Mouse (Mus musculus): ENCODE data around the gene Rrp1. TPM values are rescaled to one million over a fixed set of nuclear protein-coding genes. Genes with fewer than 3 reads are reported as not detected.
"Not testable (repeated sequence)": the region's sequence is repeated elsewhere in the genome, so short reads cannot be mapped to it uniquely, and the experiment has no call there.

Gene Rrp1
- polyA plus RNA-seq, 1 experiment from 2014 or later = 171 TPM

- TF ChIP-seq EP300 (IDR thresholded peaks at IDR 0.05) = no peak
- no peak for TF ChIP-seq CTCF (IDR thresholded peaks at IDR 0.05)
- H3K9me3 ChIP-seq (ENCODE audit: low read length) = no peaks in the 10 kb centered on the region
- H3K4me2 ChIP-seq (replicated peaks; ENCODE audit: low read depth, low read length) = no peak overlapping the region
- no peaks in the 10 kb centered on the region for H3K4me1 ChIP-seq (ENCODE audit: insufficient read depth, low read depth, low read length)
- no peaks in the 10 kb centered on the region for H3K36me3 ChIP-seq (ENCODE audit: insufficient read depth, low read length)
- H3K4me3 ChIP-seq (ENCODE audit: low read depth, low read length) = no peak overlapping the region
- H3K9ac ChIP-seq (replicated peaks; ENCODE audit: low read depth) = no peak overlapping the region
- H3K27me3 ChIP-seq (replicated peaks; ENCODE audit: insufficient read depth, low read length) = no peaks in the 10 kb centered on the region
- ATAC-seq = no peak
- DNase-seq (ENCODE audit: low spot score) = no peak
- H3K27ac ChIP-seq (ENCODE audit: low read length) = no peak overlapping the region
- WGBS = 58% methylated on average over 5 of the region's 5 CpGs
Measured at GRCm38 (mm10) chr10:78417888-78418287, 5.0 kb upstream of the Rrp1 start.

GRCm38 (mm10) chr10:78414936-78415335, 2.1 kb upstream of the Rrp1 start:
- 82% methylated on average over 3 of the region's 4 CpGs for WGBS
- ATAC-seq = not testable (repeated sequence)

GRCm38 (mm10) chr10:78413152-78413520, 293 bp upstream of the Rrp1 start:
- no peak overlapping the region for H3K9ac ChIP-seq (replicated peaks; ENCODE audit: low read depth)
- no peak overlapping the region for H3K27ac ChIP-seq (ENCODE audit: low read length)
- peak overlapping the region; percentile 78 for H3K4me2 ChIP-seq (replicated peaks; ENCODE audit: low read depth, low read length)
- no peak for DNase-seq (ENCODE audit: low spot score)
- peaks cover 8% of the 10 kb centered on the region; the same call in 1 of the 2 replicates for H3K36me3 ChIP-seq (ENCODE audit: insufficient read depth, low read length)
- WGBS = 44% methylated on average over 7 of the region's 7 CpGs
- no peak for TF ChIP-seq EP300 (IDR thresholded peaks at IDR 0.05)
- no peak for TF ChIP-seq CTCF (IDR thresholded peaks at IDR 0.05)
- no peaks in the 10 kb centered on the region for H3K9me3 ChIP-seq (ENCODE audit: low read length)
- H3K4me1 ChIP-seq (ENCODE audit: insufficient read depth, low read depth, low read length) = no peaks in the 10 kb centered on the region
- peak overlapping the region; percentile 88 for H3K4me3 ChIP-seq (ENCODE audit: low read depth, low read length)
- no peak; the same call in 1 of the 2 replicates for ATAC-seq
- H3K27me3 ChIP-seq (replicated peaks; ENCODE audit: insufficient read depth, low read length) = no peaks in the 10 kb centered on the region

More at GRCm38 (mm10) chr10:78414936-78415335, 2.1 kb upstream of the Rrp1 start:
- H3K36me3 ChIP-seq (ENCODE audit: insufficient read depth, low read length); H3K27me3 ChIP-seq (replicated peaks; ENCODE audit: insufficient read depth, low read length); H3K9me3 ChIP-seq (ENCODE audit: low read length); DNase-seq (ENCODE audit: low spot score); H3K27ac ChIP-seq (ENCODE audit: low read length); H3K4me1 ChIP-seq (ENCODE audit: insufficient read depth, low read depth, low read length); H3K4me2 ChIP-seq (replicated peaks; ENCODE audit: low read depth, low read length); H3K9ac ChIP-seq (replicated peaks; ENCODE audit: low read depth); H3K4me3 ChIP-seq (ENCODE audit: low read depth, low read length): not testable (repeated sequence)

- 13% methylated on average over 8 of the region's 8 CpGs for WGBS
- H3K4me1 ChIP-seq (ENCODE audit: insufficient read depth, low read depth, low read length) = no peaks in the 10 kb centered on the region
- no peak for ATAC-seq
- H3K4me3 ChIP-seq (ENCODE audit: low read depth, low read length) = peak overlapping the region; percentile 88
- no peaks in the 10 kb centered on the region for H3K27me3 ChIP-seq (replicated peaks; ENCODE audit: insufficient read depth, low read length)
- peak; percentile 25 for DNase-seq (ENCODE audit: low spot score)
- peak overlapping the region; percentile 91; the same call in 1 of the 2 replicates for H3K27ac ChIP-seq (ENCODE audit: low read length)
- peaks cover 12% of the 10 kb centered on the region; the same call in 1 of the 2 replicates for H3K36me3 ChIP-seq (ENCODE audit: insufficient read depth, low read length)
- H3K4me2 ChIP-seq (replicated peaks; ENCODE audit: low read depth, low read length) = peak overlapping the region; percentile 78
- TF ChIP-seq CTCF (IDR thresholded peaks at IDR 0.05) (no peak), EP300 (IDR thresholded peaks at IDR 0.05) (no peak)
- no peaks in the 10 kb centered on the region for H3K9me3 ChIP-seq (ENCODE audit: low read length)
- H3K9ac ChIP-seq (replicated peaks; ENCODE audit: low read depth) = peak overlapping the region; percentile 82
Measured at GRCm38 (mm10) chr10:78411851-78412250, 992 bp downstream of the Rrp1 start.

- H3K27ac ChIP-seq (ENCODE audit: low read length) = no peak overlapping the region
- ATAC-seq (no peak), DNase-seq (ENCODE audit: low spot score) (no peak)
- H3K9me3 ChIP-seq (ENCODE audit: low read length) = no peaks in the 10 kb centered on the region
- no peak overlapping the region for H3K9ac ChIP-seq (replicated peaks; ENCODE audit: low read depth)
- no peak overlapping the region for H3K4me3 ChIP-seq (ENCODE audit: low read depth, low read length)
- H3K27me3 ChIP-seq (replicated peaks; ENCODE audit: insufficient read depth, low read length) = no peaks in the 10 kb centered on the region
- no peaks in the 10 kb centered on the region for H3K4me1 ChIP-seq (ENCODE audit: insufficient read depth, low read depth, low read length)
- peaks cover 33% of the 10 kb centered on the region for H3K36me3 ChIP-seq (ENCODE audit: insufficient read depth, low read length)
- 86% methylated on average over 9 of the region's 9 CpGs for WGBS
- no peak for TF ChIP-seq EP300 (IDR thresholded peaks at IDR 0.05)
- TF ChIP-seq CTCF (IDR thresholded peaks at IDR 0.05) = no peak
- no peak overlapping the region for H3K4me2 ChIP-seq (replicated peaks; ENCODE audit: low read depth, low read length)
Measured at GRCm38 (mm10) chr10:78409035-78409788, 3.6 kb downstream of the Rrp1 start.

GRCm38 (mm10) chr10:78407132-78407531, 5.7 kb downstream of the Rrp1 start:
- no peak overlapping the region for H3K4me3 ChIP-seq (ENCODE audit: low read depth, low read length)
- ATAC-seq = no peak
- no peaks in the 10 kb centered on the region for H3K4me1 ChIP-seq (ENCODE audit: insufficient read depth, low read depth, low read length)
- H3K9ac ChIP-seq (replicated peaks; ENCODE audit: low read depth) = no peak overlapping the region
- peaks cover 53% of the 10 kb centered on the region for H3K36me3 ChIP-seq (ENCODE audit: insufficient read depth, low read length)
- H3K9me3 ChIP-seq (ENCODE audit: low read length) = no peaks in the 10 kb centered on the region
- no peaks in the 10 kb centered on the region for H3K27me3 ChIP-seq (replicated peaks; ENCODE audit: insufficient read depth, low read length)
- H3K27ac ChIP-seq (ENCODE audit: low read length) = no peak overlapping the region
- 88% methylated on average over 4 of the region's 4 CpGs for WGBS
- TF ChIP-seq EP300 (IDR thresholded peaks at IDR 0.05) (no peak), CTCF (IDR thresholded peaks at IDR 0.05) (no peak)
- no peak overlapping the region for H3K4me2 ChIP-seq (replicated peaks; ENCODE audit: low read depth, low read length)
- DNase-seq (ENCODE audit: low spot score) = no peak
